Mouse (Mus musculus) layer of hippocampus, postnatal 36 days (tissue): ENCODE data around the gene Atp12a. TPM values are rescaled to one million over a fixed set of nuclear protein-coding genes. Genes with fewer than 3 reads are reported as not detected.

Source experiments
- DNase-seq, 2 experiments: peaks; one replicate each; pipeline ENCODE4 v3.0.0; 2022
- total RNA-seq, 2 experiments: library from RNA; stranded (reverse); gene quantifications; 2 replicates each; pipeline ENCODE4 v1.2.3; 2021

The Atp12a gene
- not detected for total RNA-seq

DNA sequence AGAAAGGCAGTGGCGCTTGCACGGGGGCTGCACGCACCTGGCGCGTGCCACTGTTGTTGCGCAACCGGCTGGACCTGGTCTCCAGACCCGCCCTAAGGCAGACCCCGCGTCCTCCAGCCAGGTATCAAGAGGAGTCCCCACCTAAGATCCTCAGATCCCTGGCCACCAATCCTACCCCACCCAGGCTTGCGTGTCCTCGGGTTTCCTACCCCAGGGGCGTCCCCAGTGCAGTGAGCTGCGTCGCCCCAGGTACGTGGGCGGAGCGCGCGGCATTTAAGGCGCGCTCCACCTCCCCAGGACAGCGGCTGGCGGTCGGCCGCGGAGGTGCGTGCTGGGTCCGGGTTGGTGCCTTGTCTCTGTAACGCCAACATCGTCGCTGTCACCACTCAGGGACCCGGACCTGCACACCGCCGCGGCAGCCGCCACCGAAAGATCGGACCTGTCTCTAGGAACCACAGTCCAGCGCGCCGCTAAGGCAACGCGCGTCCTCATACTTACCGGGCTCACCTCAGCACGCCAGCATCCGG is at the start of gene Atp12a:
Gene Atp12a (plus strand): TSS at position 358 of the 527 bp plus-strand sequence.
- no peak for DNase-seq

DNA sequence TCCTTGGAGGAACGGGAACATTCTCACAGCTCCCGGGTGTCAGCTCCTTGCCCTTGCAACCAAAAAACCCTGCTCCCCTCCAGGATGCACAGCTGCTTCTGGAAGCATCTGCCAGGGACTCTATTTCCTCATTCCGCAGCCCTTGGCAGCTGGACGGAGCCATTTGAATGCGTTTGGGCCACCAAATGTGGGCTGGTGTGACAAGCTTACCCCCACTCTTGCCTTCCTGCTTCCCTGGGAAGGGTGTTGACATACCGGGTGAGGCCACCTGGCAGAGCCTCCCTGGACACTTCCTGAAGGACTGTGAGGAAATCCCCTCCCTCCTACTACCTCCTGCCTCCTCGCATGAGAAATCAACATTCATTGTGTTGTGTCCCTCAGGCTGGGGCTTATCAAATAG is 49.3 kb upstream of the Atp12a start:
- no peak for DNase-seq

DNA sequence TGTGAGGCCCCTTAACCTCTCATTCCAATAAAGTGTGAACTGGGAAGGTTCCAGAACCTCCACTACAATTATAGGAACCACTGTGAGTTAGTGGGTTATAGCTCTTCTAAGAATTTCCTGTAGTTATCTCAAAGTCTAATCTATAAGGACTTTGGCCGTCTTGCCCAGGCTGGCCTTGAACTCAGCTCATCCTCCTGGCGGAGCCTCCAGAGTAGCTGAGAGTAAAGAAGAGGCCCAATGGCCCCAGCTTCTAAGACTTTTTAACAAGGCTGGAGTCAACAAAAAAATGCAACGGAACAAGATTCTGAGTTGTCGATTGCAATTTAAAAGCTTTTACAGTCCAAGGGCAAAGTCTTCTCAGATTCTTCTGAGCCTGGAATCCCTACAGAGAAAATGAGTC is 48.5 kb upstream of the Atp12a start:
- DNase-seq, result no peak

DNA sequence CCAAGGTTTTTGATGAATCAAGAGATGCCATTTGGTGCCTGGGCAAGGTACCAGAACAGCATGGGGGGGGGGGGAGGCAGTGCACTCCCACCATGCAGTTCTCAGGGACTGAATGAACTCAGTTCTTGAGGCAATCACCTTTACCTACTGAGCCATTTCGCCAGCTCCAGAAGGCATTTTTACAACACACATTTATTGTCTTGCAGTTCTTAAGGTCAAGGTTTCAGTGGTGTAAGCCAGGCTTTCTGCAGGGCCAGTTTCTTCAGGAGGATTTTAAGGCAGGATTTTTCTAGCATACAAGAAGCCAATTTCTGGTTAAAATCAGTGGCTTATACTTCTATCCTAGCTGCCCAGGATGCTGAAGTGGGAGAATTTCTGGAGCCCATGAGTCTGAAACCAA is 41.9 kb upstream of the Atp12a start:
- DNase-seq, result no peak

DNA sequence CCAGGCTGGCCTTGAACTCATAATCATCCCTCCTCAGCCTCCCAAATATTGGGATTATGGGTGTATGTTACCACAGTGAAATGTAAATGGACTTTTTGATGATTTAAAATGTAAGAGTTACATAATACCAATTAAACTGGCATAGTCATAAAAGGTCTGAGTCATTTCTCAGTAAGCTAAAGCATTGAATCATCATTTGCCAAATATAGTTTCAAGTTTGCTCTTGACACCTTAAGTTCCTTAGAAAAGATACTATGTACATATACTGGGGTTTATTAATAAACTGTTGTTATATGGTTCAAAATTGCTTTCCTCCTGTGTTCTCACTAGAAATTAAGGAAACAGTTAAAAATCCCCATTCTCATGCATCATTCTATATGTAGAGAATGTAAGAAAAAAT is 39.8 kb upstream of the Atp12a start:
- DNase-seq, result no peak

DNA sequence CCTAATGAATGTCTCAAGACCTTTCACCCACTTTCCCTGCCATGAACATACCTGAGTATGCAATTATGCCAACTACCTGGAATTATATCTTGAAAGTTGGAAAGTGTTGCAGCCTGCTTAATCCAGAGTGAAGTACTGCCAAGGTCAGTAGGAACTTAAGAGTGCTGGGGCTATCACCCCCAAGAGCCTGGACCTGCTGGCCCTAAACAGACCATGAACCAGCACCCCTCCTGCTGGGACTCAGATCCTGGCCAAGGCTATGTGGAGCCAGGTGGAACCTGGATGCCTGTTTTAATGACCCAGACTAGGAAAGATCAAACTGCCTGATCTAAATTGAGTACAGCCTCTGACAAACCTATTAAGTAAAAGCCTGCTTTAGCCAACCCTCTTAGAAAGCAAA is 31.2 kb upstream of the Atp12a start:
- DNase-seq, result no peak

DNA sequence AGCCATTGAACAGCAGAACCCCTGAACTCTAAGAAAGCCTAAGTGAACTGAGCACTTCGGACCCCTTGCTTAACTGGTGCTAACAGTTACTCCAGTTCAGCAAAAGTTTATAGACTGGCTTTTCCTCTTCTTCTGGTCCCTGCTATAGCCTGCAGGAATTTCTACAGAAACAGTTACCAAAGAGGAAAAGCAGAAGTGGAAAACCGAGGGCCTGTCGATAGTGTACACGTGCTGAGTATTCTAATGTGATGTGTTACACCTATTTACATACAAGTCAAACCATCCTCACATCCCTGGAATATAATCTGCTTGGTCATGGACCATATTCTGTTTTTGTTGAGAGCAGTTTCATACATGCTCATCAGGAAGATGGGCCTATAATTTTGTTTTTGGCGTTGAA is 30.4 kb upstream of the Atp12a start:
- DNase-seq, result no peak

DNA sequence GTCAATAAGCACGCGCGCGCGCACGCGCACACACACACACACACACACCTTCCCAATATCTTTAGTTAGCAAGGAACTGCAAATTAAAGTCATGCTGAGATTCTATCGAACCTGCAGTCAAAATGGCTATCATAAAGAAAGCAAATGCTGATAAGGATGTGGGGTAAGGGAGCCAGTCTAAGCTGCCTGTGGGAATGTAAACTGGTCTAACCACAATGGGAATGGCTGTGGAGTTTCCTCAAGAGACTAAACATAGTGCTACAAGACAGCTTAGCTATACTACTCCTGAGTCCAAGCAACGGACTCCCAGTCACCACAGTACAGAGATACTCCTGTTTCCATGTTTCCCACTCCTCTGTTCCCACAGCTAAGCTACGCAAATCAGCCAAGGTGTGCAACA is 28.8 kb upstream of the Atp12a start:
- no peak for DNase-seq

DNA sequence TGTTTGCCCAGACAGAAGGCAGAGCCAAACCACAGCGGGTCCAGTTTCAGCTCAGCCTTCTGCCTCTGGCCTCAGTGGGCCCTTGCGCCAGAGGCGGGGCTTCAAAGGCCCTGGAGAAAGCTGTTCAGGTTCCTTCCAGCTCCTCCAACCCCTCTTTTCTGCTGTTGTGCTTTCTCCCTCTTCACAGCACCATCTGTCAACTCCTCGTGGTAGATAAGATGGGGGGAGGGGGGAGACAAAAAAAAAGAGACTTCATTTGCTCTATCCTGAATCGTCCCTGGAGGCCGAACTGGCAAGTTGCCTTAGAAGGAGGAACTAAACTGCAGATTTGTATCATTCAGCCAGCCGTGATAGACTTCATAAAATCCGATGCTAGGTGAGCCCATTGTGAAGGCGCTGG is 27.8 kb upstream of the Atp12a start:
- no peak for DNase-seq

DNA sequence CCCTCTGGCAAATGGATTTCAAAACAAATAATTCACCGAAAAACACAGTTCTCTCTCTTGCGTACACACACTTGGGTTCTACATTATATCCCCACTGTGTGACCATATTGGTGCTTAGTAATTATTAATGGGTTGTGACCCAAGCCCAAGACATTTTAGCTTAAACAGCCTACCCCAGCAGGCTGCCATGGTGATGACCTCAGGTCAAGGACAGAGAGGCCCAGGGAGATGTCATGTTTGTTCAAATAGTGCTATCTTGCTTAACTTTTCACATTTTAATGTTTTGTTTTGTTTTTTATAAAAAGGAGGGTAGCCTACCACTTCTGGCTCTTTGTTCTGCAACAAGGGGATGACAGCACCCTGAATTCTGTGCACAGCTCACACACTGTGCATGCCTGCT is 27.2 kb upstream of the Atp12a start:
- DNase-seq, result no peak

DNA sequence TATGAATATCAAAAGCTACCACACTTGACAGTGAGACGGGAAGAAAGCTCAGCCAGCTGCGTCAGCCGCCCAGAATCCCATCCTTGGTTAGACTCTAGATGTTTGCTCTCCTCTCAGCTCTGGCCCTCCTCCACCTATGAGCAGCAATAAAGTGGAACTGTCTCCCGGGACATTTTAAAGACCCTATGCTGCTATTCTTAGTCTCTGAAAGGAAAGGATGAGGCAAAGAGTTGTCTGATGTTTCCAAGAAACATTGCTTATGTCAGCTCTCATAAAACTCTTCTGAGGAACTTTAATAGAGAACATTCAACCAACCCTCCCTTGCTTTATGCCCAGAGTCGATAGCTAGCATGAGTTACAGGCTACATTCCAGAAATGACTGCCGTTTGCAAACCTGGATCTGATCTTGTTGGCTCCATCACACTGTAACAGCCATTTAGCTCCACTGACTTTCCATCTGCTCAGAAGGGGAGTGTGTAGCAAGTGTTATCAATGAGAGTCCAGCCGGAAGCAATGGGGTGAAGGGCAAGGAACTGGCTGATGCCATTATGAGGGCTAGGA is 25.9 kb upstream of the Atp12a start:
- no peak for DNase-seq

DNA sequence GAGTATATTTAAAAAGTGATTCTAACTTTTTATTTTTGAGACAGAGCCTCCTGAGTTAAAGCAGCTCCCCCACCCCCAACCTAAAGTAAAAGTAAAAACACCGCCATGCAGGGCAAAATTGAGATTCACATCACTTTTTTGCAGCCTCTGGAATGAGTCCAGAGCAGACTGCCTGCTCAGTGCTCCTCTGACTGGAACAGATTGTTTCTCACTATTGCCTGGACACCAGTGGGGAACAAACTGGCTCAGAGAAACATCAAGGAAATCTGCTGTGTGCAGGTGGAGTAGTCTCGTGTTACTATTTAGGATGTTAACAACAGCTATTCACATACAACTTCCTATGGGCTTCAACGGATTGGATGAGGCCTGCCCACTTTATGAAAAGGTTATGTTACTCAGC is 16.2 kb upstream of the Atp12a start:
- DNase-seq, result no peak

DNA sequence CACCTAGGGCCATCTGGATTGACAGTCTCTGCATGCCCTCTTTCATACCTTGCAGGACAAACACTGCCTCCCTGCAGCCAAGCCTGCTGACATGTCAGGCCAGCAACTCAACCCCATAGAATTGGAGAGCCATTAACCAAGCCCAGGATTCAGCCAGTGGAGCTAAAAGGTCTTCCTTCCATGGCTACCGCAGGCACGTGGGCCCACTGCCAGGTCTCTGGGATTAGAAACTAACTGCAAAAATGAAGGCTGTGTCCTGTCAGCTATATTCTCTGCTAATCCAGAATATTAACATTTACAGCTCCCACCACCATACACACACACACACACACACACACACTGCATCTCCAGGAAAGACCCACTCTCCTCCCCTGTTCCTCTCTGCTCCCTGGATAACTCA is 15.3 kb upstream of the Atp12a start:
- DNase-seq, result no peak

DNA sequence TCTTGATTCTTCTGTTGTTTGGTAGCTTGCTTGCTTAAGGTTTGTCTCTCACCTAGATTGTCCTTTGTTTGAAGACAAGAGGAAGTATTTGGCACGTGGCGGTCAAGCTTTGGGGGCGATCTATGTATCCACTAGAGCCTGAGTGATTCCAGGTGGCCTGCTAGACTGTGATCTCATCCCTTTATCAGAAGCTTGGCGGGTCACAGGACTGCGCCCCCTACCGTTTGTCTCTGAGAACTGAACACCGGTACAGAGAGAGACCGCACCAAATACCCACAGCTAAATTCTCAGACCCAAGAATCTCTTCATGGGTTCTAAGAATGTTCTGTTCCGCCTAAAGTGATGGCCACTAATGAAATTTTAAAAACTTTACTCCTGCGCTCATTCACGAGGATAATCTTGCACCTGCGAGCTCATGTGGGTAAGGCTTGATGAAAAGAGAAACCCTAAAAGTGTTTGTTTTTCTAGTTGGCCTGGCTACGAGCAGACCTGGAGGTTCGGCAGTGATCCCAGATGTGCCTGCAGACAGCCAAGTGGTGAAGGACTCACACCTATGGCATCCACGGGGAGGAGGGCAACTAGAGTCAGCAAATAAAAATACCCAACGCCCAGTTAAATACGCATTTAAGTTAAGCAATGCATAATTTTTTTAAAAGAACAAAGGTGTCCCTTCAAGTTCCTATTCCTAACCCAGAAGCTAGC is 12.8 kb upstream of the Atp12a start:
- no peak for DNase-seq

DNA sequence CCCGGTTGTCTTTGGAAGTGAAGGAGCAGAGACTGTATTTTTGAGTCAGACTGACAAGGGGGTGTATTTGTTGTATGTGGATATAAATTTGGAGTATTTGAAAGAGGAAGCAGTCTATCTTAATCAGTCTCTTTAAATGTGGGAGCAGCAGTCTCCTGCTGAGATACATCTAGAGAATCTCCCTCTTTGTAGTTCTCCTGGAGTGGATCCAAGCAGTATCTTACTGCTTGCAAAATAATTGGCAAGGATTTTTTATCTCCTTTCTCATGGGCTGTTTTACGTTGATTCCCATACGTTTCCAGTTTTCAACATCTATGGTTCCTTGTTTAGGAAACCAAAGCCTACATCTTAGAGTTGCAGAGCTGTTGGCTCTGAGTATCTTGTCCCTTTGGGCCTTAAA is 10.1 kb upstream of the Atp12a start:
- no peak for DNase-seq

DNA sequence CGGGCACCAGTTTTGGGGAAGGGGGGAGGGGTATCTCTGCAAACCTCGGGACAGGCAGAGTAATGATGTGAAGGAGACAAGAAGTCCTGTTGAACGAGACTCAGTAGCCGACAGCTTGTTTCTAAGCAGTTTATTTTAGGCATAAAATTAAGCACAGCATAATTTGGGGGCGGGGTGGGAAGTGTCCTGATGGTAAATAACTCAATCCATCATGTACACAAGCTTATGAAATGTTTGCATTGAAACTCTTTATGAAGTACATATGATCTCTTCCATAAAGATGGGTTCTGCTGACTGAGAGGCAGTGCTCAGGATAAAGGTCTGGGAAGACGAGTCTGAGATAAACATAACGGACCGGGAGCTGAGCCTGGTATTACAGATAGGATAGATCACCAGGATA is 9.5 kb upstream of the Atp12a start:
- DNase-seq, result no peak

DNA sequence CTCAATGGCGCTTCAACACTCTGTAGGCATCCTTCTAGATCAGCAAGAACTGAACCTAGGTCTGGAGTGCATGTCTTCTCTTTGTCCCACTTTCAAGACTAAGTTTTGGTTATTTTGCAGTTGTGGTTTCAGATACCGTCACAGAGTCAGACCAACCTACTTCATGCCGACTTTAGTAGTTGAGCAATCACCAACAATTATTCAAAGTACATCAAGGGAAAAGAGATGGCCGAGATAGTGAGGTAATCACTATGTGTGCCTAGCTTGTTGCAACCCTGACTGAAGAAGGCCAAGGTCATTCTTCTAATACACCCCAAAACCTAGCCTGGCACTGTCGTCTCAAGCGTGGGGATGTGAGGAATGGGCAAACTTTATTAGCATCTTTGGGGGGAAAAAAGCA is 8.7 kb upstream of the Atp12a start:
- DNase-seq, result no peak

DNA sequence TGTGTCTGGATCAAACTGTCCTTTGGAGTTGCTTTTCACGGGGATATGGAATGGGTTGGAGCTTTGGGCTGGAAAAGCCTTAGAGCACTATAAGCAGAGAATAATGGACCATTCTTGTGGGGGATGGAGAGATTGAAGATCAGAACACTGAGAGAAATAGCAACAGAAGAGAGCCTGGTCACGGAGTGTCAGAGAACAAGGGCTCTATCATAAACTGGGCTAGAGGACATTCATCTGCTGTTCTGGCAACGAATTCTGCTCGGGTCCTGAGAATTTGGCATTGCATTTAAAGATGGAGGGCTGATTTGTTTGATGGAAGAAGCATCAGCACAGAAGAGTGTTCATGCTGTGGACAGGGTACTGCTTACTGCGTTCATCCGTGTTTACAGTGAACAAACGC is 6.4 kb upstream of the Atp12a start:
- no peak for DNase-seq

DNA sequence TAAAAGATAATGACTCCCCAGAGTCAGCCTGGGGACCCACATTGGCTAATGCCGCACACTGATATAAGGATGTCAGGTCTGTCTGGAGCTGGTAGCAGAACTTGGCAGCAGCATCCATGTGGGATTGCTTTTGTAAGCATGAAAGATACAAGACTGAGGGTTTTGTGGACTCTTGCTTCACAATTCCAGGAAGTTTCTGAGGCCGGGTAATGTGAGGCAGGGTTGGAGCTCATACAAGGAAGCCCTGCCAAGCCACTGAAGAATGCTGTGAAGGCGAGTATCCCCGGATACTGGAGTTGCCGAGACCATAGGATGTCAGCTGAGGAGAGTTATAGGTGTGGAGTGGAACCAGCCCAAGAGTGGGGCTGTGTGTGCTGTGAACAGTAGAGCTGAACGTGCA is 5.7 kb upstream of the Atp12a start:
- DNase-seq, result no peak

DNA sequence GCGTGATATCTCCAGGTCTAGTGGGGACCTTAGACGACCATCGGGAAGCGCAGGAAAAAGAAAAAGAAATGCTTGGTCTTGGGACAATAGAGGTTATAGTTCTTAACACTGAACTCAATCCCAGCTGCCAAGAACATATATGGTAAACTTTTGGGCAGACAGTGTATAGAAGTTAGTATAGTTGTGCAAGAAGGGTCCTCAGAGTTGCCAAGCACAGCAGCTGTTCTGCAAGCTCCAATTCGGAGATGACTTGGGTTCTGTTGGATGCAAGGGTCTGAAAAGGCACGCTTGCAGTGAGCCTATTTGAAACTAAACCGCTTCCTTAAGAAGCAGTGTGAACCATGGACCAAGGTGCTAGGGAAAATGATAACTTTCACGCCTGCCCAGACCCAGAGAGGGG is 424 bp downstream of the Atp12a start:
- DNase-seq, result no peak

DNA sequence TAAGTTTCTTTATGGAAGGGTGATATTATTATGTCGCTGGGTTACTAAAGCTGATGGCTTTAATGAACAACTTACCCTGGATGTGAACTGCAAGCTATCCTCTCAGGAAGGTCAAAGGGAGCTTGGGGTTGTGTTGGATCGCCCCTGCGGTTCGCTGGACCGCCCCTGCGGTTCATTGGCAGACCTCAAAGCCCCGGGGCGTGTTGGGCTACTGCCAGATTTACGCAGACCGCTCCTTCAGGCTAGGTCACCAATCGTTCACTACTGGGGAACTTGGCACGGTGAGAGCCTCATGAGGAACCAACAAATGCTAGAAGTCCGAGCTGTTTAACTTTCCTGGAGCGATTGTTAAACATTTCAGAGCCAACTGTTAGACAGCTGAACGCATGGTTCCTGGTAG is 1.8 kb downstream of the Atp12a start:
- DNase-seq, result no peak

DNA sequence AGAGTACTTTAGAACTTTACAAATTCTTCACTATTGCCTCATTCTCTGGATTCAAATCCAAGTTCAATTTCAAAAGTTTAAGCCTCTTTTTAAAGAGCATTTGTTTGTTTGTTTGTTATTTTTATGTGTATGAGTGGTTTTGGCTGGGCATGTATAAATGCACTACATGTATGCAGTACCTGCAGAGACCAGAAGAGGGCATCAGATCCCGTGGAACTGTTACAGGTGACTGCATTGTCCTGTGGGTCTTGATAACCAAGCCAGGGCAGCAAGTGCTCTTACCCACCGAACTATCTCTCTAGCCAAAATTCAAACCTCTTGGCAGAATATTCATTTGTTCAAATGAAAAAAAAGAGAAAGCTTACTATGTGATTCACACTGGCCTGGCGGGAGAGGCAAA is 4.0 kb downstream of the Atp12a start:
- DNase-seq, result no peak

DNA sequence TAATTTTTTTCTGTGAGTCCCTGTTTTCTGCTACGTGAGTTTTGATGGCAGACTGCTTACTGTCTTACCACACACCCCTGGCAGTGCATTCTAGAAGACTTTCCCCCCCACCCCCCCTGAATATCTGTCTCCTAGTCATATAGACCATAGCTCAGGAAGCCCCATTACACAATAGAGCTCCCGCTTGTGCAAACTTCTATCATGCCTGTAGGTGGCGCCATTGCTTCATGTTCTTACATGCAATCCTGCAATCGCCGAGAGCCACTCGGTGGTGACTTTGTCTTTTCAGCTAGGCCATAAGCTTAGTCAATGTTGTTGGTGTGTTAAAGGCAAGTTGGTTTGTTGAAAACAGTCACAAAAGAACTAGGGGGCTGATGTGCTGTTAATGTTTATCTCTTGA is 10.9 kb downstream of the Atp12a start:
- peak; percentile 72 to 73 for DNase-seq

DNA sequence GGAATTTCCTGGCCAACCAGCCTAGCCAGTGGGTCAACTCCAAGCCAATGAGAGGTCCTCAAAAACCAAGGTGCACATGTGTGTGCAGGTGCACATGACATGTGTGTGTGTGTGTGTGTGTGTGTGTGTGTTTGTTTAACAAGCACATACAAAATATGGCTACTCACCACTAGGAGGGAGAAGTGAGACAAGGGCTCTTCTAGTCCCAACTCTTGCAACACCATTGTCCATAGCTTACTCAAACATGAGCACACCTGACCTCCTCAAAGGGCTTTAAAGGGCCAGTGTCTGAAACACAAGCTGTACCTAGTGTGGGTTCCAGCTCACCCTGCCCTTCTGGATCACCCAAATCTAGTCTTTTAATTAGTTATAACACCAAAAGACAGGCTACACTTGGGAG is 12.9 kb downstream of the Atp12a start:
- no peak for DNase-seq

DNA sequence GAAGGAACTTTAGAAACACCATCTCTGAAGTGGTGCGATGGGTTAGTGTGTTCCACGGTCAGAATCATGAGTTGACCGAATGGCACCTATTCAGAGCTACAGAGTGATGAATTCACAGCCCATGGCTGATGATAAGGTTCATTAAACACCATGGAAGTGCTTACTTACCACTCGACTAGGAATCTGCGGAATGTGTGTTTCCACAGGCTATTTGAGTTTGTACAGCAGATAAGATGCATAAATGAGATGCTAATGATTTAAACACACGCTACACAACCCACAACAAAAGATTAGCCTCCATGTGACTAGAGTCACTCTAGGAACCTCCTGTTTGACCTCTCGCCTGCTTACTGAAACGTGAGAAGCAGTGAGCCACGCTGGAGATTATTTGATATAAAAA is 14.5 kb downstream of the Atp12a start:
- no peak for DNase-seq
